17 mouse cellular contexts compared by ENCODE assay signal in genomic region chr11:82619418-82619817, GRCm38 (mm10).
DNase-seq lines count a peak whose midpoint lies in the region; TF ChIP-seq lines count a peak whose summit lies in the region.
"Had no signal": no experiment of that assay in that cellular context is flagged by ENCODE, and none has a peak within 500 bp of the region (broad histone marks: within the 10 kb centered on the region; RNA-seq: fewer than 3 reads in every experiment).

No protein-coding gene starts in this region.

- H3K36me3 ChIP-seq in small intestine, adult 2 months (ENCODE audit: control insufficient read depth, insufficient read depth, low read length) = no peaks in the 10 kb centered on the region
- H3K36me3 ChIP-seq: embryonic facial prominence, embryonic 15.5 days; forebrain, embryonic 15.5 days had no signal

- peaks cover 5% of the 10 kb centered on the region; the same call in 1 of the 2 replicates for H3K4me1 ChIP-seq in small intestine, adult 2 months (ENCODE audit: control insufficient read depth, insufficient read depth, insufficient read length, low read length)
- H3K4me1 ChIP-seq: embryonic facial prominence, embryonic 15.5 days had no signal

- TF ChIP-seq POLR2A in small intestine, adult 2 months (IDR thresholded peaks at IDR 0.05; ENCODE audit: low read depth, low read length) = no peak

- WGBS in small intestine, adult 2 months = 46% methylated on average over 2 of the region's 2 CpGs

- no peaks in the 10 kb centered on the region; the same call in 1 of the 2 replicates for H3K27me3 ChIP-seq in small intestine, adult 2 months (ENCODE audit: control insufficient read depth, insufficient read depth, low read length)

- TF ChIP-seq CTCF in left cerebral cortex, adult 2 months (IDR thresholded peaks at IDR 0.05) = peak; percentile 31
- peak; percentile 14; the same call in 1 of the 2 replicates for TF ChIP-seq CTCF in small intestine, adult 2 months (IDR thresholded peaks at IDR 0.05; ENCODE audit: extremely low read depth, insufficient read length, insufficient replicate concordance, low read depth, low read length)

- no peak overlapping the region for H3K4me3 ChIP-seq in left cerebral cortex, adult 2 months
- H3K4me3 ChIP-seq in small intestine, adult 2 months (ENCODE audit: low read depth, low read length) = no peak overlapping the region
- H3K4me3 ChIP-seq: embryonic facial prominence, embryonic 15.5 days; forebrain, embryonic 15.5 days; myocyte had no signal

- no peak overlapping the region for H3K27ac ChIP-seq in left cerebral cortex, adult 2 months
- no peak overlapping the region for H3K27ac ChIP-seq in small intestine, adult 2 months (ENCODE audit: insufficient read depth, low read depth, low read length)
- H3K27ac ChIP-seq: embryonic facial prominence, embryonic 15.5 days; forebrain, embryonic 15.5 days; hindbrain, embryonic 14.5 days had no signal

- DNase-seq in left cerebral cortex, adult 2 months (ENCODE audit: extremely low spot score in 1 of 2, low spot score in 2 of 2) = no peak
- no peak for DNase-seq in left cerebral cortex, adult 18-20 months (ENCODE audit: low spot score in 2 of 2)
- peak; percentile 13 for DNase-seq in thymus, postnatal 14 days
- no peak for DNase-seq in thymus, postnatal 10 days (ENCODE audit: low spot score in 2 of 2)
- peak; percentile 48 for DNase-seq in R1 (ENCODE audit: low read depth, low spot score)
- no peak for DNase-seq in layer of hippocampus, postnatal 10 days (ENCODE audit: low spot score in 2 of 2)
- no peak for DNase-seq in ovary, postnatal 36 days (ENCODE audit: low spot score)
- DNase-seq: adrenal gland, adult 8-10 months; cerebellum, postnatal 36 days; gastrocnemius, postnatal 25 days; kidney, postnatal 10 days; lung, adult 18-20 months had no signal

- intact Hi-C loops in left cerebral cortex, adult 2 months (cut with DNase I) = loop anchor here (5.0 kb wide), 1 partner anchor 143 kb away; the partner anchor contains the start of genes Cct6b and Zfp830

Comparison
In these comparisons a context has a peak if more than half of its experiments do, and no peak if none do; other contexts are left out.
1. DNase-seq: peak in thymus, postnatal 14 days (single experiment) and R1 (single experiment); none in left cerebral cortex, adult 2 months (0 of 2), left cerebral cortex, adult 18-20 months (0 of 2), thymus, postnatal 10 days (0 of 2), layer of hippocampus, postnatal 10 days (0 of 2) and ovary, postnatal 36 days (single experiment).